ENCODE assay signal across 25 mouse cellular contexts in genomic region chr11:107238506-107238905, GRCm38 (mm10). TPM values are rescaled to one million over a fixed set of nuclear protein-coding genes. Genes with fewer than 3 reads are reported as not detected.
DNase-seq lines count a peak whose midpoint lies in the region; ATAC-seq lines count a peak whose summit lies in the region.
"Had no signal": no experiment of that assay in that cellular context is flagged by ENCODE, and none has a peak within 500 bp of the region (broad histone marks: within the 10 kb centered on the region; RNA-seq: fewer than 3 reads in every experiment).

No protein-coding gene starts in this region.

- H3K4me1 ChIP-seq in midbrain, embryonic 11.5 days (ENCODE audit: control insufficient read depth, insufficient read depth, low read length) = no peaks in the 10 kb centered on the region
- H3K4me1 ChIP-seq in midbrain, embryonic 14.5 days (ENCODE audit: control insufficient read depth, insufficient read depth, low read length) = no peaks in the 10 kb centered on the region
- H3K4me1 ChIP-seq: embryonic facial prominence, embryonic 13.5 days; embryonic facial prominence, embryonic 15.5 days had no signal

- H3K27ac ChIP-seq in midbrain, embryonic 11.5 days (ENCODE audit: low read depth, low read length) = no peak overlapping the region
- H3K27ac ChIP-seq in midbrain, embryonic 14.5 days (replicated peaks; ENCODE audit: low read depth, low read length) = no peak overlapping the region
- H3K27ac ChIP-seq: embryonic facial prominence, embryonic 13.5 days; embryonic facial prominence, embryonic 15.5 days; forebrain, embryonic 10.5 days; forebrain, embryonic 13.5 days; forebrain, embryonic 15.5 days had no signal

- H3K4me2 ChIP-seq in midbrain, embryonic 11.5 days = no peak overlapping the region
- no peak overlapping the region for H3K4me2 ChIP-seq in midbrain, embryonic 14.5 days (ENCODE audit: low read length)
- H3K4me2 ChIP-seq: embryonic facial prominence, embryonic 13.5 days; embryonic facial prominence, embryonic 15.5 days; forebrain, embryonic 13.5 days; forebrain, embryonic 15.5 days had no signal

- no peaks in the 10 kb centered on the region for H3K9me3 ChIP-seq in midbrain, embryonic 11.5 days (ENCODE audit: control insufficient read depth, low read length)
- H3K9me3 ChIP-seq in midbrain, embryonic 14.5 days (ENCODE audit: control insufficient read depth, low read length) = no peaks in the 10 kb centered on the region
- H3K9me3 ChIP-seq: embryonic facial prominence, embryonic 13.5 days; embryonic facial prominence, embryonic 15.5 days; forebrain, embryonic 10.5 days; forebrain, embryonic 13.5 days; forebrain, embryonic 15.5 days; G1E had no signal

- no peaks in the 10 kb centered on the region for H3K36me3 ChIP-seq in midbrain, embryonic 11.5 days (ENCODE audit: control insufficient read depth, insufficient read depth, low read length)
- 0 out of 2 replicates have a peak, but pooled peaks cover 4% of the 10 kb centered on the region for H3K36me3 ChIP-seq in midbrain, embryonic 14.5 days (ENCODE audit: control insufficient read depth, insufficient read depth, low read length)
- H3K36me3 ChIP-seq: forebrain, embryonic 15.5 days had no signal

- 92% methylated on average over 6 of the region's 6 CpGs for WGBS in midbrain, embryonic 11.5 days
- WGBS in midbrain, embryonic 14.5 days = 96% methylated on average over 6 of the region's 6 CpGs

- no peak overlapping the region for H3K4me3 ChIP-seq in midbrain, embryonic 11.5 days (ENCODE audit: low read depth, low read length)
- H3K4me3 ChIP-seq in midbrain, embryonic 14.5 days (replicated peaks; ENCODE audit: low read depth, low read length) = no peak overlapping the region
- H3K4me3 ChIP-seq: embryonic facial prominence, embryonic 13.5 days; embryonic facial prominence, embryonic 15.5 days; erythroblast, embryonic 14.5 days; forebrain, embryonic 10.5 days; forebrain, embryonic 13.5 days; forebrain, embryonic 15.5 days had no signal

- no peak for ATAC-seq in midbrain, embryonic 11.5 days (ENCODE audit: low FRiP score)
- no peak for ATAC-seq in midbrain, embryonic 14.5 days (ENCODE audit: low FRiP score, low TSS enrichment)
- no peak for ATAC-seq in CD4-positive, CD25-positive, alpha-beta regulatory T cell, adult 4 months
- ATAC-seq: activated CD4-positive, CD25-positive, alpha-beta regulatory T cell, adult 4 months; forebrain, embryonic 13.5 days; forebrain, embryonic 15.5 days; forebrain, postnatal 0 days; Patski had no signal

- DNase-seq in midbrain, embryonic 11.5 days (ENCODE audit: low spot score, missing footprints) = peak; percentile 26
- DNase-seq in midbrain, embryonic 14.5 days = no peak
- DNase-seq in ES-CJ7 (ENCODE audit: low read depth, low spot score) (peak; percentile 38), ZHBTc4 (ENCODE audit: low read depth, low spot score) (peak; percentile 68)
- DNase-seq: adrenal gland, adult 8-10 months; adrenal gland, postnatal 14 days; adrenal gland, postnatal 36 days; B cell, adult 2 months; cerebellum, adult 11-12 months; cerebellum, adult 2 months; cerebellum, adult 9-11 months; cerebellum, postnatal 14 days; cerebellum, postnatal 36 days; embryo, embryonic 11 days; forebrain, postnatal 0 days had no signal

- no peaks in the 10 kb centered on the region for H3K27me3 ChIP-seq in midbrain, embryonic 11.5 days (ENCODE audit: control insufficient read depth, insufficient read depth, low read length)
- no peaks in the 10 kb centered on the region for H3K27me3 ChIP-seq in midbrain, embryonic 14.5 days (ENCODE audit: control insufficient read depth, insufficient read depth, low read length)
- H3K27me3 ChIP-seq: embryonic facial prominence, embryonic 13.5 days; embryonic facial prominence, embryonic 15.5 days; forebrain, embryonic 13.5 days; forebrain, embryonic 15.5 days; Patski had no signal

- no peak overlapping the region for H3K9ac ChIP-seq in midbrain, embryonic 11.5 days (ENCODE audit: low read length)
- no peak overlapping the region for H3K9ac ChIP-seq in midbrain, embryonic 14.5 days (replicated peaks; ENCODE audit: low read length)
- H3K9ac ChIP-seq: embryonic facial prominence, embryonic 13.5 days; embryonic facial prominence, embryonic 15.5 days; forebrain, embryonic 13.5 days; forebrain, embryonic 15.5 days; forebrain, postnatal 0 days had no signal

RNA-seq across cellular contexts. Expression of gene Nol11, which starts 49.3 kb away (rescaled TPM):
- polyA plus RNA-seq in midbrain, embryonic 11.5 days (2014; fragmentation: Nextera tagmentation; extraction: Ambion mirVana) = 68.3 and 76.1 TPM in 2 replicates
- polyA plus RNA-seq in midbrain, embryonic 14.5 days (2014; fragmentation: Nextera tagmentation; extraction: Ambion mirVana) = 43.3 and 57.7 TPM in 2 replicates
- 10 to 100 TPM; 47.1 to 54.3 TPM for polyA plus RNA-seq in CD4-positive, CD25-positive, alpha-beta regulatory T cell, adult 4 months (2017; shearing (Covaris generic))
